In genomic region chr16:18498558-18498990, GRCm38 (mm10) we compare ENCODE assay signal across 8 mouse cellular contexts. TPM values are rescaled to one million over a fixed set of nuclear protein-coding genes. Genes with fewer than 3 reads are reported as not detected.
DNase-seq lines count a peak whose midpoint lies in the region; ATAC-seq and TF ChIP-seq lines count a peak whose summit lies in the region.

TSS of gene Gnb1l (plus strand) at chr16:18498713.
TSS of gene Rtl10 (plus strand) at chr16:18498901.

- TF ChIP-seq CTCF in MEL (IDR thresholded peaks at IDR 0.05 in 2 of 3, conservative IDR thresholded peaks at IDR 0.05 in 1 of 3; ENCODE audit: control insufficient read depth in 1 of 3, insufficient read depth in 1 of 3, low read depth in 2 of 3, low read length in 3 of 3, poor library complexity in 1 of 3, severe bottlenecking in 1 of 3): no peak
- TF ChIP-seq CTCF in cerebellum, adult 2 months (IDR thresholded peaks at IDR 0.05; ENCODE audit: borderline replicate concordance, insufficient read depth, low read depth, low read length): no peak

- peaks cover 29% of the 10 kb centered on the region for H3K79me2 ChIP-seq in MEL (ENCODE audit: control insufficient read depth, insufficient read depth, low read length, poor library complexity)

- peak within 1 kb of the TSS; percentile 87 for H3K4me2 ChIP-seq in lung, embryonic 16.5 days (ENCODE audit: low read depth, low read length)

- under 1% methylated on average over 51 of the region's 51 CpGs for WGBS in cerebellum, adult 2 months
- under 1% methylated on average over 47 of the region's 51 CpGs for WGBS in lung, embryonic 16.5 days

- no peaks in the 10 kb centered on the region for H3K27me3 ChIP-seq in MEL (ENCODE audit: control insufficient read depth in 1 of 2, insufficient read depth in 2 of 2, low read length in 2 of 2)
- no peaks in the 10 kb centered on the region for H3K27me3 ChIP-seq in cerebellum, adult 2 months (ENCODE audit: control insufficient read depth, insufficient read depth, low read length)
- H3K27me3 ChIP-seq in lung, embryonic 16.5 days (ENCODE audit: control insufficient read depth, insufficient read depth, low read depth, low read length): no peaks in the 10 kb centered on the region

- peak within 1 kb of the TSS; percentile 88 for H3K27ac ChIP-seq in MEL (ENCODE audit: control insufficient read depth, low read depth, low read length)
- H3K27ac ChIP-seq in cerebellum, adult 2 months (ENCODE audit: insufficient read depth, low read length): peak within 1 kb of the TSS; percentile 62
- peak within 1 kb of the TSS; percentile 91 for H3K27ac ChIP-seq in lung, embryonic 16.5 days (ENCODE audit: low read length)

- no peaks in the 10 kb centered on the region for H3K9me3 ChIP-seq in MEL (replicated peaks; ENCODE audit: insufficient read depth, low read length)
- no peaks in the 10 kb centered on the region for H3K9me3 ChIP-seq in lung, embryonic 16.5 days (ENCODE audit: control insufficient read depth, low read length)

- peak; percentile 81 to 91 for ATAC-seq in hematopoietic stem cell, adult 5-6 weeks (replicated peaks in 1 of 2; ENCODE audit: insufficient read depth in 1 of 2, low FRiP score in 2 of 2, low TSS enrichment in 1 of 2, low read depth in 1 of 2, poor library complexity in 2 of 2, severe bottlenecking in 2 of 2)
- ATAC-seq in lung, embryonic 16.5 days (ENCODE audit: low read depth): peak; percentile 98

- peak; percentile 98 for DNase-seq in MEL (ENCODE audit: low read depth, low spot score)
- peak; percentile 95 for DNase-seq in cerebellum, adult 2 months
- DNase-seq in forelimb bud, embryonic 11.5 days (ENCODE audit: low read depth, low spot score): peak; percentile 96
- DNase-seq in layer of hippocampus, adult 9-10 months (ENCODE audit: low spot score): peak; percentile 75
- DNase-seq in ovary, postnatal 10 days (ENCODE audit: low spot score): peak; percentile 87
- peak; percentile 96 to 97 for DNase-seq in thymus, postnatal 10 days (ENCODE audit: low spot score in 2 of 2)

- H3K36me3 ChIP-seq in MEL (ENCODE audit: control insufficient read depth in 1 of 2, insufficient read depth in 2 of 2, low read length in 2 of 2): peaks cover 0 to 10% of the 10 kb centered on the region in 2 experiments
- H3K36me3 ChIP-seq in lung, embryonic 16.5 days (ENCODE audit: control insufficient read depth, insufficient read depth, low read length): peaks cover 6% of the 10 kb centered on the region

- peak within 1 kb of the TSS; percentile 90 for H3K9ac ChIP-seq in MEL (ENCODE audit: control insufficient read depth, low read depth, low read length, poor library complexity, severe bottlenecking)
- peak within 1 kb of the TSS; percentile 91 for H3K9ac ChIP-seq in lung, embryonic 16.5 days (ENCODE audit: low read length)

- no peak for TF ChIP-seq EP300 in MEL (IDR thresholded peaks at IDR 0.05; ENCODE audit: low read depth in 1 of 2, low read length in 2 of 2)

- H3K4me1 ChIP-seq in MEL (ENCODE audit: control insufficient read depth in 1 of 2, insufficient read depth in 2 of 2, low read length in 2 of 2): peaks cover 10 to 17% of the 10 kb centered on the region in 2 experiments
- H3K4me1 ChIP-seq in cerebellum, adult 2 months (ENCODE audit: control insufficient read depth, insufficient read depth, low read length): peaks cover 18% of the 10 kb centered on the region
- peaks cover 14% of the 10 kb centered on the region for H3K4me1 ChIP-seq in lung, embryonic 16.5 days (replicated peaks; ENCODE audit: control insufficient read depth, insufficient read depth, low read length)

- TF ChIP-seq POLR2A in MEL (IDR thresholded peaks at IDR 0.05; ENCODE audit: control insufficient read depth in 1 of 2, insufficient read depth in 1 of 2, low read depth in 1 of 2, low read length in 2 of 2, poor library complexity in 1 of 2): peak; percentile 86 to 88
- peak; percentile 93 for TF ChIP-seq POLR2A in cerebellum, adult 2 months (IDR thresholded peaks at IDR 0.05; ENCODE audit: borderline replicate concordance, insufficient read depth, low read length)

- TF ChIP-seq RAD21 in MEL (IDR thresholded peaks at IDR 0.05; ENCODE audit: low read depth, low read length): no peak

- H3K4me3 ChIP-seq in MEL (ENCODE audit: control insufficient read depth in 1 of 2, insufficient read depth in 1 of 2, low read depth in 2 of 2, low read length in 2 of 2): peak within 1 kb of the TSS; percentile 70 to 96
- H3K4me3 ChIP-seq in cerebellum, adult 2 months (replicated peaks; ENCODE audit: insufficient read depth, low read depth, low read length): peak within 1 kb of the TSS; percentile 94
- H3K4me3 ChIP-seq in lung, embryonic 16.5 days (ENCODE audit: low read length): peak within 1 kb of the TSS; percentile 96

TF ChIP-seq in MEL, 35 proteins besides CTCF, POLR2A, EP300 and RAD21:
- TF ChIP-seq MAX (IDR thresholded peaks at IDR 0.05; ENCODE audit: low read length) (peak; percentile 64; the same call in 1 of the 2 replicates), USF1 (IDR thresholded peaks at IDR 0.05; ENCODE audit: low read depth, low read length) (0 out of 2 replicates have a peak, but pooled peaks have one; percentile 38), SIN3A (IDR thresholded peaks at IDR 0.05; ENCODE audit: low read length) (peak; percentile 52), MXI1 (IDR thresholded peaks at IDR 0.05; ENCODE audit: low read depth, low read length) (peak; percentile 88), NELFE (IDR thresholded peaks at IDR 0.05; ENCODE audit: low read depth, low read length) (peak; percentile 95), JUND (IDR thresholded peaks at IDR 0.05; ENCODE audit: low read depth, low read length) (no peak), NRF1 (IDR thresholded peaks at IDR 0.05; ENCODE audit: insufficient read depth, low read depth, low read length, poor library complexity, severe bottlenecking) (peak; percentile 96), HCFC1 (IDR thresholded peaks at IDR 0.05; ENCODE audit: low read depth, low read length) (peak; percentile 84), MYC (IDR thresholded peaks at IDR 0.05; ENCODE audit: low read depth, low read length) (no peak), BHLHE40 (IDR thresholded peaks at IDR 0.05; ENCODE audit: borderline replicate concordance, low read depth, low read length) (no peak), POLR2AphosphoS5 (IDR thresholded peaks at IDR 0.05; ENCODE audit: borderline replicate concordance, low read depth, low read length) (no peak), MAFK (IDR thresholded peaks at IDR 0.05; ENCODE audit: borderline replicate concordance, low read depth, low read length) (no peak), TBP (IDR thresholded peaks at IDR 0.05; ENCODE audit: low read depth, low read length) (no peak), GABPA (IDR thresholded peaks at IDR 0.05; ENCODE audit: low read depth, low read length) (no peak), GATA1 (IDR thresholded peaks at IDR 0.05; ENCODE audit: low read depth, low read length) (no peak), TAL1 (IDR thresholded peaks at IDR 0.05; ENCODE audit: low read length) (no peak), ZC3H11A (IDR thresholded peaks at IDR 0.05; ENCODE audit: low read depth, low read length) (no peak), ELF1 (IDR thresholded peaks at IDR 0.05; ENCODE audit: low read depth, low read length) (no peak), UBTF (IDR thresholded peaks at IDR 0.05; ENCODE audit: borderline replicate concordance, insufficient read depth, low read depth, low read length) (no peak), KAT2A (conservative IDR thresholded peaks at IDR 0.05; ENCODE audit: low read depth, low read length) (peak; percentile 42; the same call in 1 of the 2 replicates), POLR2AphosphoS2 (IDR thresholded peaks at IDR 0.05; ENCODE audit: low read length) (peak; percentile 72; the same call in 1 of the 2 replicates), MYB (IDR thresholded peaks at IDR 0.05; ENCODE audit: low read depth, low read length) (no peak), USF2 (IDR thresholded peaks at IDR 0.05; ENCODE audit: borderline replicate concordance in 1 of 2, insufficient read depth in 1 of 2, low read depth in 1 of 2, low read length in 2 of 2) (no peak), CHD2 (IDR thresholded peaks at IDR 0.05; ENCODE audit: low read length) (no peak), ZNF384 (IDR thresholded peaks at IDR 0.05; ENCODE audit: low read depth, low read length) (no peak), SMC3 (IDR thresholded peaks at IDR 0.05; ENCODE audit: low read depth, low read length) (no peak), MAZ (IDR thresholded peaks at IDR 0.05; ENCODE audit: low read depth, low read length) (no peak), TCF12 (IDR thresholded peaks at IDR 0.05; ENCODE audit: low read depth, low read length) (peak; percentile 70), ZKSCAN1 (IDR thresholded peaks at IDR 0.05; ENCODE audit: low read depth, low read length) (no peak), ZMIZ1 (IDR thresholded peaks at IDR 0.05; ENCODE audit: low read depth, low read length) (peak; percentile 82), RCOR1 (IDR thresholded peaks at IDR 0.05; ENCODE audit: low read depth, low read length) (no peak), MEF2A (IDR thresholded peaks at IDR 0.05; ENCODE audit: extremely low read depth, insufficient replicate concordance, low read depth, low read length, poor library complexity, severe bottlenecking) (no peak), CHD1 (IDR thresholded peaks at IDR 0.05; ENCODE audit: low read depth, low read length) (no peak), E2F4 (IDR thresholded peaks at IDR 0.05; ENCODE audit: borderline replicate concordance, low read depth, low read length) (peak; percentile 73; the same call in 1 of the 2 replicates), ETS1 (IDR thresholded peaks at IDR 0.05; ENCODE audit: low read depth, low read length) (0 out of 2 replicates have a peak, but pooled peaks have one; percentile 11)

RNA-seq across cellular contexts. Expression of gene Gnb1l, which starts in this region (rescaled TPM):
- 31.4 and 37.9 TPM in 2 replicates for total RNA-seq in MEL (2012; rRNA removed)
- 10 to 100 TPM in 1 of 2 experiments, not detected in 1; 47.8 TPM for polyA plus RNA-seq in MEL (2012; ENCODE audit: insufficient read depth in 1 of 2, insufficient read length in 2 of 2, low read depth in 1 of 2, low replicate concordance in 2 of 2, missing spikeins in 1 of 2)
- polyA plus RNA-seq in cerebellum, adult 2 months (2012; rRNA removed): 6.8 and 8.2 TPM in 2 replicates
- total RNA-seq in hematopoietic stem cell, adult 5-6 weeks (2017): 4.4 and 4.5 TPM in 2 replicates
- polyA plus RNA-seq in lung, embryonic 16.5 days (2015; fragmentation: Nextera tagmentation; extraction: Ambion mirVana): 14.1 and 14.3 TPM in 2 replicates

RNA-seq across cellular contexts. Expression of gene Rtl10, which starts in this region (rescaled TPM):
- 5.5 and 5.9 TPM in 2 replicates for total RNA-seq in MEL (2012; rRNA removed)
- polyA plus RNA-seq in MEL (2012; ENCODE audit: insufficient read depth in 1 of 2, insufficient read length in 2 of 2, low read depth in 1 of 2, low replicate concordance in 2 of 2, missing spikeins in 1 of 2): 10 to 100 TPM in 1 of 2 experiments, not detected in 1; 13.3 TPM
- 5.9 and 6.1 TPM in 2 replicates for polyA plus RNA-seq in cerebellum, adult 2 months (2012; rRNA removed)
- total RNA-seq in hematopoietic stem cell, adult 5-6 weeks (2017): 6.7 and 8.4 TPM in 2 replicates
- polyA plus RNA-seq in lung, embryonic 16.5 days (2015; fragmentation: Nextera tagmentation; extraction: Ambion mirVana): 4.0 and 4.5 TPM in 2 replicates

Comparison
In these comparisons a context has a peak if more than half of its experiments do, and no peak if none do; other contexts are left out.
1. Peak in every context shown above with its lines: DNase-seq, ATAC-seq, H3K4me3 ChIP-seq and H3K27ac ChIP-seq.